Mouse (Mus musculus): ENCODE data around the gene Fastk.

The Fastk gene

GRCm38 (mm10) chr5:24389011-24389657, 56.0 kb downstream of the Fastk start:
- DNase-seq: peak; percentile 63

All from retina, postnatal 1 day (tissue).